In genomic region chr6:6488191-6488590, GRCm38 (mm10) we compare ENCODE assay signal across 19 mouse cellular contexts.
DNase-seq lines count a peak whose midpoint lies in the region; ATAC-seq and TF ChIP-seq lines count a peak whose summit lies in the region.
"Had no signal": no experiment of that assay in that cellular context is flagged by ENCODE, and none has a peak within 500 bp of the region (broad histone marks: within the 10 kb centered on the region; RNA-seq: fewer than 3 reads in every experiment).

No protein-coding gene starts in this region.

- DNase-seq in layer of hippocampus, adult 2 months (ENCODE audit: low spot score in 2 of 2), result peak; percentile 16 to 19
- DNase-seq in layer of hippocampus, postnatal 25 days (ENCODE audit: extremely low spot score in 1 of 2, low spot score in 1 of 2), result no peak
- peak; percentile 69 to 71 for DNase-seq in frontal cortex, adult 2 months (ENCODE audit: extremely low spot score in 1 of 2, low spot score in 1 of 2)
- DNase-seq in layer of hippocampus, postnatal 36 days, result peak; percentile 11 to 37
- DNase-seq in right cerebral cortex, postnatal 25 days, result peak; percentile 16
- DNase-seq: adrenal gland, adult 8-10 months; cerebellum, adult 2 months; heart, postnatal 14 days; lung, adult 2 months; lung, postnatal 36 days; thymus, postnatal 14 days had no signal

- no peaks in the 10 kb centered on the region for H3K27me3 ChIP-seq in heart, embryonic 12.5 days (replicated peaks)
- H3K27me3 ChIP-seq: hindbrain, embryonic 13.5 days; midbrain, embryonic 13.5 days; neural tube, embryonic 15.5 days had no signal

- H3K9me3 ChIP-seq in heart, embryonic 12.5 days (replicated peaks), result no peaks in the 10 kb centered on the region
- H3K9me3 ChIP-seq: heart, embryonic 10.5 days; hindbrain, embryonic 13.5 days; midbrain, embryonic 13.5 days; neural tube, embryonic 15.5 days had no signal

- no peak overlapping the region for H3K9ac ChIP-seq in heart, embryonic 12.5 days
- H3K9ac ChIP-seq: hindbrain, embryonic 13.5 days; midbrain, embryonic 13.5 days; neural tube, embryonic 15.5 days had no signal

- no peak overlapping the region for H3K4me2 ChIP-seq in heart, embryonic 12.5 days
- H3K4me2 ChIP-seq: hindbrain, embryonic 13.5 days; midbrain, embryonic 13.5 days; neural tube, embryonic 15.5 days had no signal

- ATAC-seq in heart, embryonic 12.5 days (ENCODE audit: insufficient number of reproducible peaks, low FRiP score), result no peak
- ATAC-seq in megakaryocyte progenitor cell, adult 5-6 weeks (replicated peaks; ENCODE audit: poor library complexity), result no peak
- ATAC-seq: forebrain, embryonic 16.5 days; midbrain, embryonic 13.5 days had no signal

- no peak for TF ChIP-seq CTCF in layer of hippocampus, adult 2 months (conservative IDR thresholded peaks at IDR 0.05)

- H3K36me3 ChIP-seq in heart, embryonic 12.5 days, result no peaks in the 10 kb centered on the region
- H3K36me3 ChIP-seq: heart, embryonic 10.5 days; hindbrain, embryonic 13.5 days; midbrain, embryonic 13.5 days; neural tube, embryonic 15.5 days had no signal

- H3K27ac ChIP-seq in layer of hippocampus, adult 2 months, result no peak overlapping the region
- H3K27ac ChIP-seq in heart, embryonic 12.5 days (ENCODE audit: poor library complexity, severe bottlenecking), result no peak overlapping the region
- H3K27ac ChIP-seq: heart, embryonic 10.5 days; hindbrain, embryonic 13.5 days; midbrain, embryonic 13.5 days; neural tube, embryonic 15.5 days had no signal

- H3K4me3 ChIP-seq in layer of hippocampus, adult 2 months, result no peak overlapping the region
- H3K4me3 ChIP-seq in heart, embryonic 12.5 days, result no peak overlapping the region
- H3K4me3 ChIP-seq: heart, embryonic 10.5 days; hindbrain, embryonic 13.5 days; midbrain, embryonic 13.5 days; myocyte; neural tube, embryonic 15.5 days had no signal

- WGBS in heart, embryonic 12.5 days, result 76% methylated on average over 4 of the region's 4 CpGs

- no peaks in the 10 kb centered on the region for H3K4me1 ChIP-seq in heart, embryonic 12.5 days (replicated peaks)
- H3K4me1 ChIP-seq: heart, embryonic 10.5 days; hindbrain, embryonic 13.5 days; midbrain, embryonic 13.5 days; neural tube, embryonic 15.5 days had no signal

Comparison
In these comparisons a context has a peak if more than half of its experiments do, and no peak if none do; other contexts are left out.
1. DNase-seq: peak in layer of hippocampus, adult 2 months (2 of 2), frontal cortex, adult 2 months (2 of 2), layer of hippocampus, postnatal 36 days (2 of 2) and right cerebral cortex, postnatal 25 days (single experiment); none in layer of hippocampus, postnatal 25 days (0 of 2).